Mouse (Mus musculus): ENCODE data around the gene Rab30. TPM values are rescaled to one million over a fixed set of nuclear protein-coding genes. Genes with fewer than 3 reads are reported as not detected.
"Not testable (repeated sequence)": the region's sequence is repeated elsewhere in the genome, so short reads cannot be mapped to it uniquely, and the experiment has no call there.

Rab30 gene
- total RNA-seq, 2 experiments from 2014 or later, result 7.6 to 8.0 TPM

DNA sequence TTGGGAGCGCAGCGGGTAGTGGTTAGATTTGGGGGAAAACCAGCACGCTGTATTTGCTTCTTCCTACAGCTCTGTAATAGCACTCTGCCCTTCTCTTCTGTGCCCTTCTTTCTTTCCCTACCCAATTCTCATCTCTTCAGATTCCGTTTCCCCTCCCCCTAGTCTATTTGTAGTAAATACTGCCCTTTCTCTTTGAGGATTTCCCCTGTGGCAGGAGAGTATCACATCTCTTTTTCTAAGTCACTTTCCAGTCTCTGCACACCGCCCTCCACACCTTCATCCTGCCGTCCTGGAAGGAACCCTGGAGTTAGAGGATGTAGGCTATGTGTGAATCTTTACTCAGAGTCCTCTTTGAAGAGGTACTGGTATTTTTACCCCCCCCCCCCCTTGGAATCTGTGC, 1.9 kb downstream of the Rab30 start:
- no peak for DNase-seq (ENCODE audit: low spot score in 2 of 2)

DNA sequence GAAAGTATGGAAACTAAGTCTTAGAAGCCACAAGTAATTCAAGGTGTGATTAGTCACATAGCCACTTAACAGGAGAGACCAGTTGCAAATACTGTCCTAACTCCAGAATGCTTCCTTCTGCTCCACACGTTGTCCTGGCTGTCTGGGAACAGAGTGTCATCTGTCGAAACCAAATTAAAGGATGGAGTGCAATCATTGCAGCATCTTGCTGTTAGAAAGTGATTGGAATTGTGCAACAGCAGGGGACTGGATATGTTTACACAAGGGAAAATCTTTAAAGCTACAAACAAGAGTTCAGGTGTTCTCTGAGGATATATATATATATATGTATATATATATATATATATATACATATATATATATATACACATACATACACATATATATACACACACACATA, 9.0 kb downstream of the Rab30 start:
- DNase-seq (ENCODE audit: low spot score in 2 of 2), result no peak

DNA sequence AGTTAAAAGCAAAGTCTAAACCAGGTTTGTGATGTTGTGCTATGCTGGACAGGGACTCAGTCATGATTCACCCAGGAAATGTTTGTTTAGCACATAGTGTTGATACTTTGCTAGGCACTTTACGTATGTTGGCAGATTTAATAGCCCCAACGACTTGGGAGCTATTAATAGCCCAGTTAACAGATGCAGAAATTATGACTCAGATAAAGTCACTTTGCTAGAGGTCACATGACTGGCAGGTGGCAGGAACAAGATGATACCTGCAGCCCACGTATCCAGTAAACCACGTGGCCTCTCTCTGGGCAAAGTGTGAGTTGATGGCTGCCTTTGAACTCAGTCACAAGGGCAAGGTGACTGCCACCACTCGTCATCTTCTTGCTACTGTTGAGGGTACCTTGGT, 16.7 kb downstream of the Rab30 start:
- no peak for DNase-seq (ENCODE audit: low spot score in 2 of 2)

DNA sequence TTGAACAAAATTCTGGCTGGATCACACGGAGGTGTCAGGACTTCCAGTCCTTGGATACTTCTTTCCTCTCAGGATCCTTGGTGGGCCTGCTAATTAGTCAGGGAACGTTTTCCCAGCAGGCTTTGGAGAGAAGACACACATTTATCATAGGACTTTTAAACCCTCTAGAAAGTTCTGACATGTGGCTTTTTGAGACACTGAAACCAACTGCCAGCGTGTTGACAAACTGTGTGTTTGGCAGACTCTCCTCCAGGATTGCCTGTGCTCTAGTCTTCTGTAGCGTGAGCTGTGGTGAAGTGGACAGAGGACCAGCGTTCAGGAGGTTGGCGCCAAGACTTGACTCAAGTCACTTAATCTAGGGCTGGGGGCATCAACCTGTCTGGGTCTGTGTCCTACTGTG, 19.2 kb downstream of the Rab30 start:
- no peak for DNase-seq (ENCODE audit: low spot score in 2 of 2)

DNA sequence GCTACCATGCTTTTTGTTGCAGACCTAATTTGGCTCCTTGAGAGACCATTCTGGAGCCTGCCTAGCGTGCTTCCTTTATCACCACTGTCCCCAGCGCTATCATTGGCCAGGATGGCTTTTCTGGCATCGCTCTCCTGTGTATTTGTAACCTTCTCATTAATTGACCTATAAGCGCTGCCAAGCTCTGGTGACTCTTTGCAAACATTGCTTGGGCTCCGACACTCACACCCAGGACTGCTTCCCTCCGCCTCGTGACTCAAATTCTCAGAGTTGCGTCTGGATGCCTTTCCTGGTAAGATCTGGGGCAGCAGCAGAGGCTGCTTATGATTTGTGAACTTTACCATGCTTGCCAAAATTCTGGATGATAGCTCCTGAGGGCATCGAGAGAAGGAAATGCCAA, 19.8 kb downstream of the Rab30 start:
- no peak for DNase-seq (ENCODE audit: low spot score in 2 of 2)

DNA sequence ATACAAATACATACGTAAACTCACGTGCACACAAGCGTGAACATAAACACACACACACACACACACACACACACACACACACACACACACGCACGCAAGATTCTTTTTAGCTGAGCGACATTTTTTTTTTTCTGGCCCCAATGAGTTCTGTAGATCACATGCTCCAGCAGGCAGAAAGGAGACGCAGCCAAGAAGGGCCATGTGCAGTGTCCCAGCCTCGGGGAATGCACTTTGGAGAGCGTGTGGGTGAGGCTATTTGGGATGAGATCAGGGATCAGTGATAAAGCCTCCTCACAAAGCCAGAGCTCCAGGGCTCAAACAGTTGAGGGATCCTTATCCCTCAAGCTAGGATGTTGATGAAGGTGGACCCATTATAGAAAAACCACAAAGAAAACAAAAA, 24.0 kb downstream of the Rab30 start:
- no peak for DNase-seq (ENCODE audit: low spot score in 2 of 2)

DNA sequence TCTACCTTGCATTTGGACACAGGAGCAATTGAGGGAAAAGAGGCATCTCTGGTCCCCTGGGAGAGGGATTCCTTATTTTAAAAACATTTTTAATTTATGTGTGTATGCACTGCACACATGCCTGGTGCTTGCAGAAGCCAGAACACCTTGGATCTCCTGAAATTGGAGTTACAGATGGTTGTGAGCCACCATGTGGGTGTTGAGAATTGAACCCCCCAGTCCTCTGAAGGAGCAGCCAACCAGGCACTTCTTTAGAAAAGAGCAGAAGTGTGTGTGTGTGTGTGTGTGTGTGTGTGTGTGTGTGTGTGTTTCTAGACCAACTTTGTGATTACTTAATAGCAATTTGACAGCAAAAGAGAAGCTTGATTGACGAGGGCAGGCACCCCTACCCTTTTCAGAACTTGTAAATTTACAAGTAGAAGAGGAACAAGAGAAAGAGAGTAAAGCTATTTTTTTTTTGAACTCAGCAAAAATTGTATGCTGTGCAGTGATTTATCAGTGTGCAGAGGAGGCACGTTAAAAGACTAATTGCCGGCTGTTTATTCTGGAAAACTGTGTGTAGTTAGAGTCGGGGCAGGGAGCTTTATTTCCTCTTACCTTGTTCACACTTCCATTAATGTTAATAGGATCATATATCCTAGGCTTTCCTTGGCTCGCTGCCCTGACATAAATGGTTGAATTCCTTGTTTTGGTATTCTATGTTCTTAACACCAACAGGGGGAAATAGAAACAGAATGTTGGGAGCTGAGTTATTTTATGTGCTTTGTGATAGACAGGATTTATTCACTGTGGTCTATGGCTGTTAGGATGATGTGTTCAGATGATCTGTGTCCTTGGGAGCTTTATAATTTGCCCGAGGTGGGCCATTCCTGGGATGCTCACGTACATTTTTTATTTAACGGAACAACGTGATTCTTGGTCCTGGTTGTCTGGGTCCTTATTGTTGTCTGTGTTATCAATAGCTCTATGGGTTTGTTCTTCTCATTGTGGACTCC, 25.0 kb downstream of the Rab30 start:
- DNase-seq (ENCODE audit: low spot score in 2 of 2), result no peak

DNA sequence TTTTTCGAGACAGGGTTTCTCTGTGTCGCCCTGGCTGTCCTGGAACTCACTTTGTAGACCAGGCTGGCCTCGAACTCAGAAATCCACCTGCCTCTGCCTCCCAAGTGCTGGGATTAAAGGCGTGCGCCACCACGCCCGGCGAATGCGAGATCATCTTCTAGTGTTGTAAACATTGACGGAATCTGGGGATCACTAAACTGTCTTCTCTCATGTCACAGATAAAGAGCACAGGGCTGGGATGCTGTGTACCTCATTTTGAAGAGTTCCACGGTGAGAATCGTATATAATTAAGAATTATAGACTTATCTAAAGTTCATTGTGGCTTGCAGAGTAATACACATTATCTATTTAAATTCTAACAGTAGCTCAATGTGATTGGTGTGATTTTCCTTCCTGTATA, 26.7 kb downstream of the Rab30 start:
- DNase-seq (ENCODE audit: low spot score in 2 of 2), result not testable (repeated sequence)

DNA sequence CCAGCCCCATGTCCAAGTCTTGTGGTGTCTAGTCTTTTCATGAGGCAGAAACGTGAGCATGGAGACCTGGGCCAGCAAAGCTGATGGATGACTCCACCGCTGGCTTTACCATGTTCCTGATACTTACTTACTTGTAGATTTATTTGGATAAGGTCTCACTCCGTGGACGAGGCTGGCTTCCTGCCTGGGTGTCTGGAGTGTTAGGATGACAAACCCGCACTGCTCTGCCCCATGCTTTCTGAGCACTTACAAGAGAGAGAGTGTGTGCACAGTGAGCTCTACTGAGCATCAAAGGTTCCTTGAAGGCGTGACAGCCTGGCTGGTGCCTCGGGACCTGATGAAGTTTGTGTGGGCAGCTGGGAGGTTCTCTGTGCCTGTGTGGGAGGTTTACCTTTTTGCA, 27.5 kb downstream of the Rab30 start:
- DNase-seq (ENCODE audit: low spot score in 2 of 2), result no peak

DNA sequence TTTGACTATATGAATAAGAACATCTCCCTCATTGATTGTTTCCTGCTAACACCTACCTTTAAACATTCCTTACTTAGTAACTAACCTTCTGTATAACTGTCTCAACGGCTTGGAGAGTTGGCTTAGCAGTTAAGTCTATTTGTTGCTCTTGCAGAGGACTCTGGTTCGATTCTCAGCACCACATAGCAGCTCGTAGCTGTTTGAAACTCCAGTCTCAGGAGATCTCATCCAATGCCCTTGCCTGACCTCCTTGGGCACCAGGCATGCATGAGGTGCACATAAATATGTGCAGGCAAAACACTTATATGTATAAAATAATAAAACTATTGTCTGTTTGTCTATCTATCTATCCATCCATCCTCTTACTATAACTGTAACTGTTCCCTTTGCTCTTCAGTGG, 31.6 kb downstream of the Rab30 start:
- no peak for DNase-seq (ENCODE audit: low spot score in 2 of 2)

DNA sequence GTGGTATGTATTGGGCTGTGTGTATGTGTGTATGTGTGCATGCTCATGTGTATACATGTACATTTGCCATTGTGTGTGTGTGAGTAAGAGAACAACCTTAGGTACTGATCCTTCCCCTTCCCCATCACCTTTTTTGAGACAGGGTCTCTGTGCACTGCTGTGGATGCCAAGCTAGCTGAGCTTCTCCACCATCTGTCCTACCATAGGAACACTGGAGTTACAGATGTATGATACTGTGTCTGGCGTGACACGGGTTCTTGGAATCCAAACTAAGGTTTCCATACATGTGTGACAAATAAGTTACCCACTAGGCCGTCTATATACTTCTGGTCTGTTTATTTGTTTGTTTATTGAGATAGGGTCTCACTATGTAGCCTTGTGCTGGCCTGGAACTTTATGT, 32.2 kb downstream of the Rab30 start:
- DNase-seq (ENCODE audit: low spot score in 2 of 2), result no peak

DNA sequence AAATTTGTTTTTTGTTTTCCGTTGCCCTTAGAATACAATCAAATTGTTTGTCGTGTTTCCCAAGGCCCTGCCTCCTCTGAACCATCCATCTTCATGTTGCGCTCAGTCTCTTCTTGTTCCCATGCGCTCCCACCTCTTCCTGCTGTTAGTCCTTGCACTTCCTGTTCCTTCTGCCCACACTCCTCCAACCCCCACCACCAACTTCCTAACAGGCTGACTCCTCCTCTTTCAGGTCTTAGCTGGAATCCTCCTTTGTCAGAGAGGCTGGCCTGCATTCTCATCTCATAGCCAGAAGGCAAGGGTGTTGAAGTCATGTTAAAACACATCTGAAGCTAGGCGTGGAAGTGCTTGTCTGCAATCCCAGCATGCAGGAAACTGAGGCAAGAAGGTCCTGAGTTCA, 33.3 kb downstream of the Rab30 start:
- no peak for DNase-seq (ENCODE audit: low spot score in 2 of 2)

DNA sequence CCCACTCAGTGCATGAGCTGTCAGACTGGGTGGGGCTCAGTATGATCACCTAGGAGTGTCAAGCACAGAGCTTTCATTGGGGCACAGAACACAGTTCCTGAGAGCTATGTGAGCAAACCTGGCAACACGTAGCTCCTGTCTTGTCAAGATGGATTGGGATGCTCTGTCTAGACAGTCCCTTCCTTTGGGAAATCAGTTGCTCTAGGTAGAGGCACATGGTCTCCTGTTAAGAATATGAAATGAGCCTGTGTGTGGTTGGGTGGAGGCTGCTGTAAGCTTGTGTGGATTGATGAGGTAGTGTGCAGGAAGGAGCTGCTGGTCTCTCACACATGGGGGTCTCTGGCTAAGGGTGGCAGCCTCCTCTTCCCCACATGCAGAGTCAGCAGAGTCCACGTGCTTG, 34.3 kb downstream of the Rab30 start:
- DNase-seq (ENCODE audit: low spot score in 2 of 2), result no peak

DNA sequence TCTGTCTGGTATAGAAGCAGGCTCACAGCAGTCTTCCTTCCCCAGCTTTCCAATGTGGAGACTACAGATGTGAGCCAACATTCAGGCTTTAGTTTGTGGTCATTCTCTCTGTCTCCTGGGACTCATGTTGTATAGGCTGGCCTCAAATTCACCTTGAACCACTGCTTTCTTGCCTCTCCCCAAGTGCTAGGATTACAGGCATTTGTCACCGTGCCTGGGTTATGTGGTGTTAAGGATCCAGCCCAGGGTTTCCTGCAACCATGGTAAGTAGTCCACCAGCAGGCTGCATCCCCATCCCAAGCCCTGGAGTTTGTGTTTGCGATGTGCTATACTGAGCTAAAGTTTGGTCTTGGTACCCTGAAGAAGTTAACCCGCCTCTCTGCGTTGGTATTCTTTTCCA, 35.2 kb downstream of the Rab30 start:
- DNase-seq (ENCODE audit: low spot score in 2 of 2), result no peak

DNA sequence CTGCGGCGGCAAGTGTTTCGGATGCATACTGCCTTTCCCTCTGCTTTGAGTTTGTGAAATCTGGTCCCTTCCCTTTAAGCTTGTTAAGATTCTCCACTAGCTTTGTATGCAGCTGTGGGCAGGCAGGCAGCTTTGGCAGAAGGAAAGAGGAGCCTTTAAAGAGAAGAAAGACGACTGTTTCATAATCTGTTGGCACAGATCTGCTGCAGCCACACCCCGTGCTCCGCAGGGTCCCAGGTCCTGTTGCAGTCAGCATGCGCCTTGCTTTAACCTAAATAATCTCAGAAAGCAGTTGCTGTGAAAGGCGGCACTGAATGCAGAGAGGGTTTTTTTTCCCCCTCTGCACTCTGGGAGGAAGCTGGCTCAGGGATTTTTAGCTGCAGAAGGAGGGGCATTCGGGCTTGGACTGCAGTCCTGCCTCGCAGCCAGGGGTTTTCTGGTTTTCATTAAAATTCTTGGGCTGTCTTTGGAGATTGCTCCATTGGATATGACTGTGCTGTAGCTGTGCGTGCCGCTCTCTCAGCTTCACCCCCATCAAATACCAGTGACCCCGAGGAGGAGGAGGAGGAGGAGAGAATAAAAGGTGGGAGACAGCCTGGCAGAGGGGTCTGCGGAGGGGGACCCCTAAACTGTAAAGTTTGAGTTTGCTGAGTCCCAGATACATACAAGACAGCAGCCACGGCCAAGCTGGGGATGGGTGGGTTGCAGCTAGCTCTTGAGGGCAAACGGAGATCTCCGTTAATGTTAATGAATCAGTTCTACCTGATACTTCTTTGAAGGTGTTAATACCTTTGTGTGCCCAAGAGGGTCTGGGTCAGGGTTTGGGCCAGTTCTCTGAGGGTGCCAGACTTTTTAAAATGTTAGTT, 35.9 kb downstream of the Rab30 start:
- DNase-seq (ENCODE audit: low spot score in 2 of 2), result no peak

DNA sequence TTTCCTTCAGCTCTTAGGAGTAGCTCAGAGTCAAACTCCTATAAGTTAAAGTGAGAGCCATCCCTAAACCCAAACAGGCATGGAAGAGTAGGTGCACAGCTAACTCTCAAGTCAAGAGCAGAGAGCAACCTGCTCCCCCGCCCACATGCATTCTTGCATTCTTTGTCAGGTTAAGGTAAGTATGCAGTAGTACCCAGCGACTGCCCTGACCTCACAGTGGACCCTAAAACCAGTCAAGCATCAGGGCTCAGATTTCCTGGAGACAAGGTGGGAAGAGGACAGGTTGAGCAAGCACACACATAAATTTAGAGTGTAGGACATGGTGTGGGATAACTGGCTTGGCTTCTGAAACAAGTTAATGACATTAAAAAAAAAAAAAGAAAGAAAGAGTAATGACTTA, 37.7 kb downstream of the Rab30 start:
- no peak for DNase-seq (ENCODE audit: low spot score in 2 of 2)

DNA sequence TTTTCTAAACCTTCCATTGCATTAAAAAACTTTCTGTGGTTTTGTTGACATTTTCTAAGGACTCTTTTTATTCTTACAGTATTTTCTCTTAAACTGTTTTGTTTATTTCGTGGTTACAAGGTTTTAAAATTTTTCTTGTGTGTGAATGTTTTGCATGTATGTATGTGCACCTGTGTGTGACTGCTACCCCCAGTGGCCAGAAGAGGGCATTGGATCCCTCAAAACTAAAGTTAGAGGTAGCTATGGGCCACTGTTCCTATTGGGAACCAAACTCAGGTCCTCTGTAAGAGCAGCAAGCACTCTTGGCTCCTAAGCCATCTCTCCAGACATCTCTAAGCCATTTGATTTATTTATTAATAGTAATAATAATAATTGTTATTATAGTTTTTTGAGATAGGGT, 40.0 kb downstream of the Rab30 start:
- DNase-seq (ENCODE audit: low spot score in 2 of 2), result no peak

DNA sequence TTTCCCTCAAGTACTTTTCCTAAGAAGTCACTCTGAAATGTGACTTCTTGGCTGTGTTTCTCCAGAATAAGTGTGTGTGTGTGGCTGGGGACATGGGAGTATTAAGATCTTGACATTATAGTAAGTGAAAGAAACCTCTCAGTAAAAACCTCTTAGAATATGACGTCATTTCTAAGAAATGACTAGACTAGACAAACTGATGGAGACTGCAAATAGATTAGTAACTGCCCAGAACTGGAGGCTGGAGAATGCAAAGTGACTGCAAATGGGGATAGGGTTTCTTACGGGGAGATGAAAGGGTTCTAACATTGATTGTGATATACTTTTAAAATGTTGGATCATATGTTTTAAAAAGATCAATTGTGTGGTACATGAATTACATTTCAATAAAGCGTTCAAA, 40.5 kb downstream of the Rab30 start:
- no peak for DNase-seq (ENCODE audit: low spot score in 2 of 2)

DNA sequence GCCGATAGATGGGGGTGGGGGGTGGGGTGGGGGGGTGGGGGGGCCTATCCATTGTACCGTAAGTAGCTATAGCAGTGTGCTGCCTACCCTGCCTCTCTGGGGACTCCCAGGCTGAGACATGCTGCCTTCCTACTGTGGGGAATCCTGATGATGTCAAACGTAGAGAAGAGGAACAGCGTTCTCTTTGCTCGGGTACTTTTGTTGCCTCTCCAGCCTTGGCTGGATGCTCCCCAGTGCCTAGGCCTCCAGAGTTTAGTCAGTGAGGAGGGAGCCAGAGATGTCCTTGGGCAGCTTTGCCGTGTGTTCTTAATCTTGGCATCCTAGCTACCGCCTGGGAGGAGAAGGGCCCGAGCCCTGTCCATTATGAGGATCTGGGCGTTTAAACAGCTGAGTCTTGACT, 41.1 kb downstream of the Rab30 start:
- no peak for DNase-seq (ENCODE audit: low spot score in 2 of 2)

DNA sequence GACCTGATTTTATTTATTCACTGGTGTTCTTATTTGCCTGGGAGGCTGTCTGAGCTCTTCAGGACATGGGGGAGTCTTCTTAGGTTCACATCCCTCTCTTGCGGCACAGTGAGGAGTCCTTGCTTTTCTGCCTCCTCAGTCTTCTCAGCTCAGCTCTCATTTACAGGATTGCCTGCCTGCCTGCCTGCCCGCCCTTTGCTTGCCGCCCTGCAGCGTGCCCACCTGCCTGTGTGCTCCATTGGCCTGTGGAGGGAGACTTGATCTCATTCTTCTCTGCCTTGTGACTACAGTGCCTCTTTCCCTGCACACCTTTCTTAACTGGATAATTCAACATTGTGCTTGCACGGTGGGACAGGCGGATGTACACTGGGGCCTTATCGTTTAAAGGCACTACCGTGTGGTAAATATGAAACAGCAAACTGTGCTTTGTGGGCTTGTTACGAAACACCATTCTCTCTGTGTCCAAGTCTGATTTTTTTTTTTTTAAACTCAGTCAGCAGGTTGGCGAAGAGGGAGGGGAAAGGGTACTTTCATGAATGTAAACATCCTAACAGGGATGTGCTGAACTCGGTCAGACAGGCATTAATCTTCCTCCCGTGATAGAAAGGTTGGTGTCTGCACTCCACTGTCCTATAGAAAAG, 41.9 kb downstream of the Rab30 start:
- DNase-seq (ENCODE audit: low spot score in 2 of 2), result no peak

DNA sequence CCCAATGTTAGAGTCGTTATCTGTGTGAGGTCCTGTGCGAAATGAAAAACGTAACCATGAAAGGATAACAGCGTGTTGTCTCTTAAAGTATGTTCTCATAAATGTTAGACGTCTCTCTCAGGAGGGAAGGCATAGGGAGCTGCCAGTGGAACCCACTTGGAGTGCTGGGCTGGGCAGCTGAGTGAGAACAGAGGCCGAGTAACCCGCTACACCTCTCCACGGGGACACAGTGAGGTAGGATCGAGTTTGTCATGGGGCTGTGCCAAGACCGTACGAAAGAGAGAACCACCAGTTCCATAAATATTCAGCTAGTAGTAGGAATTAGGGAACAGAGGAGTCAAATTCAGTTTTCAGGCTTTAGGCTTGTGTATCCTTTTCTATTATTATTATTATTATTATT, 42.5 kb downstream of the Rab30 start:
- DNase-seq (ENCODE audit: low spot score in 2 of 2), result no peak

DNA sequence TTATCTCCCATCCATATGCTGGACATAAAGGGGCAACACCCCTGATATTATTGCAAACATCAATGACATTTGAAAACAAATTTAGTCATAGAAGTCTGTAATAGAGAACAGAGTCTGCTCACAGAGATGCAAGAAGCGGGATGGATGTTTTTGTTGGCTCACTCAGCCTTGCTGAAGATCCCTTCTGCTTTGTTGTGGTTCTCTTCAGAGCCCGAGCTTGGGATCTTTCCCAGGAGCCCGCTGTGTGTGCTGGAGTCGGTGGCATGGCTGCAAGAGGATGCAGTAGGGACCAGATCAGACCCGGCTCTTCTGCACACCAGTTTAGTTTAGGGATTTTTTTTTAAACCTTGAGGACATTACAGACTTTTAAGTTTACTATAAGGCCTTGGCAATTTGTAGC, 54.3 kb downstream of the Rab30 start:
- no peak for DNase-seq (ENCODE audit: low spot score in 2 of 2)
